Mouse (Mus musculus): ENCODE measurements around the gene Ppih. TPM values are rescaled to one million over a fixed set of nuclear protein-coding genes. Genes with fewer than 3 reads are reported as not detected.
A peak's percentile ranks its signal among the peaks of the same experiment; 100 is the strongest.

Gene Ppih
- total RNA-seq, 1 experiment: 127 TPM

- DNase-seq (ENCODE audit: low read depth, low spot score): no peak
- Histone ChIP-seq H3K4me1 (ENCODE audit: control insufficient read depth in 2 of 2, insufficient read depth in 2 of 2, low read length in 2 of 2, poor library complexity in 1 of 2) (no peaks in the 10 kb centered on the region), H3K4me3 (ENCODE audit: insufficient read depth in 1 of 2, low read depth in 1 of 2, low read length in 2 of 2, poor library complexity in 1 of 2, severe bottlenecking in 1 of 2) (no peak overlapping the region), H3K9me3 (ENCODE audit: control insufficient read depth, insufficient read depth, low read depth, low read length) (no peaks in the 10 kb centered on the region), H3K36me3 (ENCODE audit: control insufficient read depth, insufficient read depth, low read length, poor library complexity, severe bottlenecking) (no peaks in the 10 kb centered on the region), H3K27ac (ENCODE audit: insufficient read depth, low read depth, low read length, poor library complexity, severe bottlenecking) (no peak overlapping the region), H3K9ac (ENCODE audit: insufficient read depth, low read depth, low read length, poor library complexity, severe bottlenecking) (no peak overlapping the region)
- no peak for TF ChIP-seq ZNF384 (IDR thresholded peaks at IDR 0.05; ENCODE audit: low read depth, low read length)
- no peak for TF ChIP-seq ZC3H11A (IDR thresholded peaks at IDR 0.05; ENCODE audit: borderline replicate concordance, low read depth, low read length)
- in situ Hi-C loops (cut with MboI; ENCODE audit: low sequenced_read_pairs in 2 of 2, unreplicated experiment in 2 of 2): no loop called here
Observed at GRCm38 (mm10) chr4:119333487-119333886, 13.1 kb upstream of the Ppih start.

GRCm38 (mm10) chr4:119320896-119321550 lies 677 bp upstream of the Ppih start:
- TF ChIP-seq ZNF384 (IDR thresholded peaks at IDR 0.05; ENCODE audit: low read depth, low read length) (no peak), HCFC1 (IDR thresholded peaks at IDR 0.05; ENCODE audit: borderline replicate concordance, insufficient read depth, low read length) (no peak), CHD2 (IDR thresholded peaks at IDR 0.05; ENCODE audit: low read depth, low read length) (no peak), ZC3H11A (IDR thresholded peaks at IDR 0.05; ENCODE audit: borderline replicate concordance, low read depth, low read length) (no peak)
- peaks cover 14% of the 10 kb centered on the region for H3K36me3 ChIP-seq (ENCODE audit: control insufficient read depth, insufficient read depth, low read length, poor library complexity, severe bottlenecking)
- in situ Hi-C loops (cut with MboI; ENCODE audit: low sequenced_read_pairs in 2 of 2, unreplicated experiment in 2 of 2): no loop called here
- no peak for DNase-seq (ENCODE audit: low read depth, low spot score)
- H3K4me1 ChIP-seq (ENCODE audit: control insufficient read depth in 2 of 2, insufficient read depth in 2 of 2, low read length in 2 of 2, poor library complexity in 1 of 2): peaks cover 0 to 2% of the 10 kb centered on the region in 2 experiments; a peak in 1 of 4 replicates
- peak overlapping the region; percentile 17; the same call in 1 of the 2 replicates for H3K27ac ChIP-seq (ENCODE audit: insufficient read depth, low read depth, low read length, poor library complexity, severe bottlenecking)
- peak overlapping the region; percentile 86 for H3K9ac ChIP-seq (ENCODE audit: insufficient read depth, low read depth, low read length, poor library complexity, severe bottlenecking)
- peak overlapping the region; percentile 75 to 98 for H3K4me3 ChIP-seq (ENCODE audit: insufficient read depth in 1 of 2, low read depth in 1 of 2, low read length in 2 of 2, poor library complexity in 1 of 2, severe bottlenecking in 1 of 2)
- no peaks in the 10 kb centered on the region for H3K9me3 ChIP-seq (ENCODE audit: control insufficient read depth, insufficient read depth, low read depth, low read length)

GRCm38 (mm10) chr4:119313756-119314155 lies 6.6 kb downstream of the Ppih start:
- H3K4me3 ChIP-seq (ENCODE audit: insufficient read depth in 1 of 2, low read depth in 1 of 2, low read length in 2 of 2, poor library complexity in 1 of 2, severe bottlenecking in 1 of 2): no peak overlapping the region
- in situ Hi-C loops (cut with MboI; ENCODE audit: low sequenced_read_pairs in 2 of 2, unreplicated experiment in 2 of 2): no loop called here
- H3K9ac ChIP-seq (ENCODE audit: insufficient read depth, low read depth, low read length, poor library complexity, severe bottlenecking): no peak overlapping the region
- TF ChIP-seq HCFC1 (IDR thresholded peaks at IDR 0.05; ENCODE audit: borderline replicate concordance, insufficient read depth, low read length): no peak
- no peak for TF ChIP-seq CHD2 (IDR thresholded peaks at IDR 0.05; ENCODE audit: low read depth, low read length)
- TF ChIP-seq ZC3H11A (IDR thresholded peaks at IDR 0.05; ENCODE audit: borderline replicate concordance, low read depth, low read length): no peak
- no peak for TF ChIP-seq MAFK (IDR thresholded peaks at IDR 0.05; ENCODE audit: insufficient read depth, low read depth, low read length)
- no peak for TF ChIP-seq ZNF384 (IDR thresholded peaks at IDR 0.05; ENCODE audit: low read depth, low read length)
- no peaks in the 10 kb centered on the region for H3K9me3 ChIP-seq (ENCODE audit: control insufficient read depth, insufficient read depth, low read depth, low read length)
- H3K27ac ChIP-seq (ENCODE audit: insufficient read depth, low read depth, low read length, poor library complexity, severe bottlenecking): no peak overlapping the region
- H3K36me3 ChIP-seq (ENCODE audit: control insufficient read depth, insufficient read depth, low read length, poor library complexity, severe bottlenecking): peaks cover 46% of the 10 kb centered on the region
- no peaks in the 10 kb centered on the region for H3K4me1 ChIP-seq (ENCODE audit: control insufficient read depth in 2 of 2, insufficient read depth in 2 of 2, low read length in 2 of 2, poor library complexity in 1 of 2)
- no peak for DNase-seq (ENCODE audit: low read depth, low spot score)

DNA sequence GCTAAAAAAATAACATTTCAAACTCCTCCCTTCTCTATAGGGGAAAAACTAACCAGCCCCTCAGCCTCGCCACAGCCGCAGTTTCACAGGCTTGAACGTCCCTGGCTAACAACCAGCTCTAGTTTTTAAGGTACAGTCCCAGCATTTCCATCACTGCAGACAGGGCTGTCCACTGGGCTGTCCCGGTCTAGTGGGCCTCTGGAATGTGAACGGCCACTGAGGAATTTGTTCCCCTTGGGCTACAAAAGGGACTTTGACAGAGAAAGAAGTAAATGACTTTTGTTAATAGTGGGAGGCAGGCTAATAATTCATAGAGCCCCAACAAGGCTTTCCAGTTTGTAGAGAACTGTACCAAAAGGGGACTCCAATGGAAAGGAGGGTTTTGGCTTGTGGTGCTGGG lies 14.9 kb downstream of the Ppih start:
- no peak overlapping the region for H3K27ac ChIP-seq (ENCODE audit: insufficient read depth, low read depth, low read length, poor library complexity, severe bottlenecking)
- no peak overlapping the region for H3K9ac ChIP-seq (ENCODE audit: insufficient read depth, low read depth, low read length, poor library complexity, severe bottlenecking)
- peaks cover 11% of the 10 kb centered on the region for H3K36me3 ChIP-seq (ENCODE audit: control insufficient read depth, insufficient read depth, low read length, poor library complexity, severe bottlenecking)
- H3K4me3 ChIP-seq (ENCODE audit: insufficient read depth in 1 of 2, low read depth in 1 of 2, low read length in 2 of 2, poor library complexity in 1 of 2, severe bottlenecking in 1 of 2): no peak overlapping the region
- in situ Hi-C loops (cut with MboI; ENCODE audit: low sequenced_read_pairs in 2 of 2, unreplicated experiment in 2 of 2): no loop called here
- no peak for TF ChIP-seq CHD2 (IDR thresholded peaks at IDR 0.05; ENCODE audit: low read depth, low read length)
- no peak for TF ChIP-seq HCFC1 (IDR thresholded peaks at IDR 0.05; ENCODE audit: borderline replicate concordance, insufficient read depth, low read length)
- no peak for TF ChIP-seq MAFK (IDR thresholded peaks at IDR 0.05; ENCODE audit: insufficient read depth, low read depth, low read length)
- TF ChIP-seq ZNF384 (IDR thresholded peaks at IDR 0.05; ENCODE audit: low read depth, low read length): no peak
- TF ChIP-seq ZC3H11A (IDR thresholded peaks at IDR 0.05; ENCODE audit: borderline replicate concordance, low read depth, low read length): no peak
- no peaks in the 10 kb centered on the region for H3K4me1 ChIP-seq (ENCODE audit: control insufficient read depth in 2 of 2, insufficient read depth in 2 of 2, low read length in 2 of 2, poor library complexity in 1 of 2)
- H3K9me3 ChIP-seq (ENCODE audit: control insufficient read depth, insufficient read depth, low read depth, low read length): no peaks in the 10 kb centered on the region
- DNase-seq (ENCODE audit: low read depth, low spot score): no peak

DNA sequence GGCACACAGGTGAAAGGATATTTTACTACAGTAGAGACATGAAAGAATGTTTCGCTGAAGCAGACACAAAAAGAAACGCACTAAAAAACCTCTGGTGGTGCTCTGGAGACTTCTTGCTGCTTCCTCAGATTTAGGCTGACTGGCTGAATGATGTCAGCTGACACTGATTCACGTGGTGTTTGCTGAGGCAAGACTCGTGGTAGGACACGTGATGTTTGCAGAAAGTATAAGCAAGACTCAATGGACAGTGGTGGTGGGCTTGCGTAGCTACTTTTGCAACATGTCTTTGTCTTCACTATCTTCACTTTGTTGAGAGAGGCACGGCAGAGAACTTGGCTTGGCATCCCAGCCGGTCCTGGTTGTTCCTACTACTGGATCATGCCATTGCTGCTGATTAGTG lies 17.1 kb downstream of the Ppih start:
- H3K36me3 ChIP-seq (ENCODE audit: control insufficient read depth, insufficient read depth, low read length, poor library complexity, severe bottlenecking): peaks cover 6% of the 10 kb centered on the region
- no peak overlapping the region for H3K27ac ChIP-seq (ENCODE audit: insufficient read depth, low read depth, low read length, poor library complexity, severe bottlenecking)
- H3K9me3 ChIP-seq (ENCODE audit: control insufficient read depth, insufficient read depth, low read depth, low read length): no peaks in the 10 kb centered on the region
- no peaks in the 10 kb centered on the region for H3K4me1 ChIP-seq (ENCODE audit: control insufficient read depth in 2 of 2, insufficient read depth in 2 of 2, low read length in 2 of 2, poor library complexity in 1 of 2)
- in situ Hi-C loops (cut with MboI; ENCODE audit: low sequenced_read_pairs in 2 of 2, unreplicated experiment in 2 of 2): no loop called here
- H3K9ac ChIP-seq (ENCODE audit: insufficient read depth, low read depth, low read length, poor library complexity, severe bottlenecking): no peak overlapping the region
- TF ChIP-seq CHD2 (IDR thresholded peaks at IDR 0.05; ENCODE audit: low read depth, low read length) (no peak), MAFK (IDR thresholded peaks at IDR 0.05; ENCODE audit: insufficient read depth, low read depth, low read length) (no peak), HCFC1 (IDR thresholded peaks at IDR 0.05; ENCODE audit: borderline replicate concordance, insufficient read depth, low read length) (no peak), ZC3H11A (IDR thresholded peaks at IDR 0.05; ENCODE audit: borderline replicate concordance, low read depth, low read length) (no peak), ZNF384 (IDR thresholded peaks at IDR 0.05; ENCODE audit: low read depth, low read length) (no peak)
- H3K4me3 ChIP-seq (ENCODE audit: insufficient read depth in 1 of 2, low read depth in 1 of 2, low read length in 2 of 2, poor library complexity in 1 of 2, severe bottlenecking in 1 of 2): no peak overlapping the region
- DNase-seq (ENCODE audit: low read depth, low spot score): no peak
